Mouse (Mus musculus) kidney, postnatal 36 days (tissue): ENCODE data around the gene Pkdcc.
A peak's percentile ranks its signal among the peaks of the same experiment; 100 is the strongest.

ENCODE experiments used
- DNase-seq, 2 experiments: peaks; one replicate each; pipeline ENCODE4 v3.0.0; 2021 to 2022; ENCODE audit warnings: mixed read lengths in 2 of 2

The Pkdcc gene

DNA sequence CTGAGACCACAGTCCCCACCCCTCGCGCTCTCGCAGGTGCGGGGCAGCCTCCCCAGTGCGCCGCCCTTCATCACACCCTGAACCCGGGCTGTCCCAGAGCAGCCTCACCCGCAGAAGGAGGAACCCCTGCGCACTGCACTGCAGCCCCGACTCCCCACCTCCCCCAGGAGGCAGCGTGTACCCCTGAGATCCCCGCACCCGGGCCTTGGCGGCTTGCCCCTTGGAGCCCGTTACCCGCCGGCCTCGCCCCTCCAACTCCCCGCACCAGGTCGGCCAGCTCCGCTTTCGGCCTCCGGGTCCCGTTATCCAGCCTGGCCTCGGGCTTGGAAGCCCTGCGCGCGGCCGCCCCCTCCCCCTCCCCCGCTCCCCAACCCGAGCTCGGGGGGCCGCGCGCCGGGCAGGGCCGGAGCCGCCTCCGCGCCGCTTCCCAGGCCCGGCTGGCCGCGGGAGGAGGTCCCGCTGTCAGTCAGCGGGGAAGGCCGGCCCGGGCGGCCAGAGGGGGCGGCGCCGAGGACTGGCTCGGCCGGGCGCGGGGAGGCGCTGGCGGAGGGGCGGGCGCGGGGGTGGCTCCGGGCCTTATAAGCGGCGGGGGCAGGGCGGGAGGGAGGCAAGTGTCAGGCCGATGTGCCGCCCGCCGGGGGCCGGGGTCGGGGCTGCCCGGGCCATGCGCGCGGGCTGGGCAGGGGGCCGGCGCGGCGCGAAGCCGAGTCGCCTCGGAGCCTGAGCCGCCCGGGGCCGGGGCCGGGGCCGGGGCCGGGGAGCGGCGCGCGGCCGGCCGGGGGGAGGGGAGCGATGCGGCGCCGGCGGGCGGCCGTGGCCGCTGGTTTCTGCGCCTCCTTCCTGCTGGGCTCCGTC is at the start of gene Pkdcc:
Gene Pkdcc (plus strand): TSS at position 619 of the 855 bp plus-strand sequence.
- DNase-seq, result peak; percentile 90 to 95

DNA sequence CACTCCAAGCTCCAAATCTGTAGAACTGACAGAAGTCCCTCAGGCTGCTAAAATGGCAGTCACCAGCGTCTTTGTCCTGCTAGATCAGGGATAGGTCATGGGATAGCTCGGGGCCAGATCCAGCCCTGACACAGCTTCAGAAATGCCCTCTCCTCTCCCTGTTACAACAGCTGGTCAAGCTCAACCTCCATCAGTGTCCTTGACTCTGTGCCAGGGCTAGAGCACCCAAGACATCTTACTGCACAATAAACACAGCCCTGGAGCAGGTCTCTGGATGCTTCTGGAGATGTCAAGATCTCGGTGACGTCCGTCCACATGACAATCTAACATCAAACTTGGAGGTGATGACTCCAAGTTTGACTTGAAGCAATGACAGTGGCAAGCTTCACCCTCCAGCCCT is 48.9 kb upstream of the Pkdcc start:
- DNase-seq, result peak; percentile 25 to 29

DNA sequence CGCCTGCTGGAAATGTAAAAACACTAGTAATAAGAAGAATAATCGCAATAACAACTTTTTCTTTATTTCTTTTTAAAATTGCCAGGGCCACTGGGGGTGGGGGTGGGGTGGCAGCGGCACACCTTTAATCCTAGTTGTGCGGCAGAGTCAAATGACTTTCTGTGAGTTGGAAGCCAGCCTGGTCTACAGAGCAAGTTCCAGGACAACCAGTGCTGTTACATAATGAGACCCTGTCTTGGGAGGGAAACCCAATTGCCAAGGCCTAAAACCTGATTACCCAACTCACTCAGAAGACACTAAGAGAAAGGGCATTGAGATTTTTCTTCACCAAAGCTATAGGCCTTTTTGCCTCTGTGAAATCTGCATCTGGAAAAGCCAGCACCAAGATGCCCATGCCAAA is 38.9 kb upstream of the Pkdcc start:
- DNase-seq, result no peak

DNA sequence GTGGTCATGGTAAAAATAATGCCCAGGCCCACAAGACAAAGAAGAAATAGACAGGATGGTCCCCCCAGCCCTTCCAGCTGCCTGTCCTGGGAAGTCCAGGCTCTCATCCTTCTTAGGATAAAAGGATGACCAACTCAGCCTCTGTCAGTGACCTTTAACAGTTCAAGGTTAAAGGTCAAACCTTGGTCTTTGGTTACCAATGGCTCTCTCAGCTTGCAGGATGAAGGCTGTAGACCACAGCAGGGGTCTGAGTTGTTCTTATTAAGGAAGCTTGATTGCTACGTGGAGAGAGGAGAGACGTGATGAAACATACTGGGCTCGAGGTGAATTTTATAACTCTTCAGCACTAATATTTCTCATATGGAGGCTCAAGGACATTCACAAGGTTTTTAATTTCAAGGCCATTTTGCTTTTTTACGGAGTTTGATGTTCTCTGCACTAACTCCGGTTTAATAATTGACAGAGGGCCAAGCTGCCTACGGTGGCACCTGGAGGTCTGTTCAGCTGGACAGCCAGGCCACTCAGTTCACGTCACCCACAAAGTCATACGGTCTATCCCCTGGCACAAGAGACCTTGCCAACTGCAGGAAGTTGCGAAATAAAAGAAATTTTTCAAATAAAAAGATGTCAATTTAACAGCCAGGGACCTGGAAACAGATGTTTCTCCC is 36.5 kb upstream of the Pkdcc start:
- DNase-seq, result peak; percentile 46 to 75

DNA sequence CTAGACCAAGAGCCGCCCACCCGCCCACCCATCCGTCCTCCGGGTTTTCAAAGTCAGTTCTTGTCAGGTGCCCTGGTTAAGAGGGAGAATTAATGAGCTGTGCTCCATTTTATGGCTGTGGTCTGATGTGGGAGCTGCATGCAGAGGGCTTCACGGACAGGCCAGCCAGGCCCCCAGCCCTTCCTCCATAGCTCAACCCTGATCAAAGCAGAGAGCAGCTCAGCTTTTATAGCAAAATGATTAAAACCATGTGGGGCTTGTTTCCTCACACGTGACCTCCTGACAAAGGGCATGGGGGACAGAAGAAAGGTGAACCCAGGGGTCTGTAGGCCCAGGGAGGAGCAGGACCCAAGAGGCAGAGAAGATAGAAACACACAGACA is 36.0 kb upstream of the Pkdcc start:
- no peak for DNase-seq

- DNase-seq, result no peak
These were observed 35.5 kb upstream of the Pkdcc start for GRCm38 (mm10) chr17:83179569-83179968.

GRCm38 (mm10) chr17:83181086-83181485 is 34.0 kb upstream of the Pkdcc start:
- DNase-seq, result no peak

- no peak for DNase-seq
These were observed 33.5 kb upstream of the Pkdcc start for GRCm38 (mm10) chr17:83181592-83181991.

DNA sequence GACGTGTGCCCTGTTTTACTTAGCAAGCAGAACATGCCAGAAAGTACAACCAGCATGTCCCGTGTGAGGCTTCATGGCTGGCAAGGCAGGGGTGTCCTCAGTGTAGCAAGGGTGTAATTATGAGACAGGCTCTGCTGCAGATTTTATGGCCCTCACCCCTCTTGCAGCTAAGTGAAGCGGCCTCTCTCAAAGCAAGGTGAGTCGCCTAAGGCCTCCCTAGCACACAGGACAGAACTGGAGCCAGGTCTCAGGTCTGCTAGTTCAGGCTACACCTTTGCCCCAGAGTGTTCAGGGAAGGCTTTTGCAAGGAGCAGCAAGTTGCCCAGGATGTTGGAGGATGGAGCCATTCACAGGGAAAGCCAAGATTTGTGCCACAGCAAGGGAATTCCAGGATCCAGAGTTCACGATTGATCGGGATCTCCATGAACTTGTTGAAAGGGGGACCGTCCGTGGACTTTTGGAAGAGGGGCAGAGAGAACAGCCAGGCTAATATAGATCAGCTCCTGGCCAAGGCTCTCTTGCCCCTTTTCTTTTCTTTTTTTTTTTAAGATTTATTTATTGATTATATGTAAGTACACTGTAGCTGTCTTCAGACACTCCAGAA is 32.9 kb upstream of the Pkdcc start:
- DNase-seq, result no peak

GRCm38 (mm10) chr17:83182780-83183179 is 32.3 kb upstream of the Pkdcc start:
- DNase-seq, result no peak

DNA sequence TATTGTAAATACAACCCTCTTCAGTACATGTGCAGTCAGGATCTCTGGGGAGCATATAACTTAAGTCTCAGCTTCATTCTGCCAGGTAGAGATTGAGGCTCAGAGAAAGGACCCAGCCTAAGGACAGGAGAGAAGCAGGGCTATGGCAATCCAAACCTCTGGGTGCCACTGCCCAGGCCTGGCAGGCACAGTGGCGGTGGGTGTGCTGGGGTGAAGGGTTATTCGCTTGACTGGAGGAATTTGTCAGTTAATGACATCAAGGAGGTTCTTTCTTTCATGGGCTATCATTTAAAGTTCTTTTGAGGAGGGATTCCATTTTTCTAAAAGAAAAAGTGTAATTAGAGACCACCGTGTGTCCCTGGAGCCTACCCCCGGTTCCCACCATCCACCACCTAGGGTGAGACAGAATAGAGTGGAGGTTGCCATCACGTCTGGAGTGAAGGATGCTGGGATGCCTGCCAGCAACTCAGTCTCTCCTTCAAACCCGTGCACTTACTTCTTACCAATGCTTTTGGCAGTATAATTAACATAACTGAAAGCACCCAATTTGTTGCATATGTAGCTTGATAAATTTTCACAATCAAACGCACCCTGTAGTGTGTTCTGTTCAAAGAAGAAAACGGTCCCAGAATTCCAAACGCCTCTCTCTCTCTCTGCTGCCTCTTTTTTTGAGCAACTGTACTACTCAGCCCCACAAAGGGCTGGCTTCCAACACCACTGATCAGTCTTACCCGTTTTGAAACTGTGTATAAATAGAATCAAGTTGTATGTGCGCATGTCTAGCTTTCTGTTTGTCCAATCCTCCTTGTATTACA is 27.1 kb upstream of the Pkdcc start:
- no peak for DNase-seq

DNA sequence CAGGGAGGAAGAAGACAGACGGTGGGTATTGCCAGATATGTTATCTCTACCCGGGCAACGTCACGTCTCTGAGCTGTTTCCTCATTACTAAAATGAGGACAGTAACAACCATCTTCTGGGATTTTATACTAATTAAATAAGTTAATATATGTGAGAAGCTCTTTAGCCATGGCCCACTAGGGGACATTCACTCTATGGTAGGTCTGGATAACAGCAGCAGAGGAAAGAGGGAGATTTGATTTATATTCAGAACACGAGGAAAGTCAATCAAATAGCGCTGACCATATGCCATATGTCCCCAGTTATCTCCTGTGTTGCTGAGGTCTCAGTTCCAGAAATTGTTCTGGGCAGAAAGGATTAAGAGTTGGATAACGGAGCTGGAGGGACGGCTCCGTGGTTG is 24.3 kb upstream of the Pkdcc start:
- DNase-seq, result no peak

DNA sequence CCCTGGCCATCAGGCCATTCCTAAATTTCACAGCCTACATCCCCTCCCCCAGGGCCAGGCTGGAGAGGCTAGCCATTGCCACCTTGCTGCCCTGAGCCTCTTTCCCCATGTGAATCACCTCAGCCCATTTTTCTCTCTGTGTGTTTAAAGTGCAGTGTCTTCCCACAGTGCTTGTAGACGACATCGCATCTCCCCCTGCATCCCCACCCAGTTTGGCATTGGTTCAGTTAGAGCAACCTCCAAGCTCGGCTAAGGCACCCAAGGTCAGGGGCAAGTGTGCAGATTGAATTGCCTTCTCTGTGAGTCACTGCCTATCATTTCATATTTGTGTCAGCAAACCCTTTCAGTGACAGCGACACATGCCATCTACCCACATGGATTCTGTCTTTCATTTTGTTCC is 20.6 kb upstream of the Pkdcc start:
- no peak for DNase-seq

GRCm38 (mm10) chr17:83197361-83197923 is 17.6 kb upstream of the Pkdcc start:
- DNase-seq, result peak; percentile 53 to 58

GRCm38 (mm10) chr17:83200469-83200868 is 14.6 kb upstream of the Pkdcc start:
- DNase-seq, result no peak

- no peak for DNase-seq
These were observed 13.8 kb upstream of the Pkdcc start for GRCm38 (mm10) chr17:83201257-83201656.

DNA sequence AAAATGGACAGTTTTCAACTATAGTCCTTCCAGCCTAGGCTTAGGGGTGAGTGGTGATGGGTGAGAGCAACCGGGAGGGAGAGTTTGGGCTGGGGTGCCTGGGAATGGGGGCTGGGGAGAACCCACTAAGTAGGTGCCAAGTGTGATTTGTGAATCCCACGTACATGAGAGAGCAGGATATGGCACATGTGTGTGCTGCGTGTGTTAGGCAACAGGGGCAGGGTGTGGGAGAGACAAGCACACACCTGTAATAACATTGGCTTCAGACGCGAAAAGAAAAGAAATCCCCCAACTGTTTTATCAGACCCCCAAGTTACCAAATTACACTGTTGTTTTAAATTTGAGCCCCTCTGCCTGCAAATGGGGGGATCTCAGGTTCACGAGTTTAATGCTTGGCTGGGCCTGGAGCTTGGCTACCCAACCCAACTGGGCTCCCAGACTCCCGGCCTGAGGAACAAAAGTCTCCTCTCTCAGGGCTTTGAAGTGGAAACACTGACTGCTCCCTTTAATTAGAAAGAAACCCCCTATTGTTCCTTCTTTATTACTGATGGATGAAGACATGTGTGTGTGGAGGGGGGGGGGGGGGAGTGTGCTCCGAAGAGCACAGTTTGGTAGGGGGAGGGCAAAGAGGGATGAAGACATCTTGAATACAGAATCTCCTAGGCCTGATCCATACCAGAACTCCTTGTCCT is 11.3 kb upstream of the Pkdcc start:
- DNase-seq, result no peak

GRCm38 (mm10) chr17:83207296-83207695 is 7.8 kb upstream of the Pkdcc start:
- no peak for DNase-seq

DNA sequence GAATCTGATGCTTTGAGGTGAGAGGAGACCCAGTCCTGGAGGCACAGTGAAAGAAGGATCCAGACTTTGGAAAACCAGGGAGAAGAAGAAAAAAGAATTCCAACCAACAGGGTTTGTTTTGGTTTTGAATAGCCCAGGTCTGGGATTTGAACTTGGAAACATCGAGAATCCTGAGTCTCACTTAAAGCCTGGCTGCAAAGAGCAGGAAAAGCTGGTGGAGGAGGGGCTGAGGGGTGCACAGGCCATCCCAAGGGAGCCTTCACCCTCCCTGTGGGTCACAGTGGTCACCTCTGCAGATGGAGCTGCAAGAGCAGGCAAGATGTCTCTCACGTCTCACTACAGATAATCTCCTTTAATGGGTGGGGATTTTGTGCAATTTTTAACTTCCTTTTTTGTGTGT is 6.6 kb upstream of the Pkdcc start:
- DNase-seq, result no peak

DNA sequence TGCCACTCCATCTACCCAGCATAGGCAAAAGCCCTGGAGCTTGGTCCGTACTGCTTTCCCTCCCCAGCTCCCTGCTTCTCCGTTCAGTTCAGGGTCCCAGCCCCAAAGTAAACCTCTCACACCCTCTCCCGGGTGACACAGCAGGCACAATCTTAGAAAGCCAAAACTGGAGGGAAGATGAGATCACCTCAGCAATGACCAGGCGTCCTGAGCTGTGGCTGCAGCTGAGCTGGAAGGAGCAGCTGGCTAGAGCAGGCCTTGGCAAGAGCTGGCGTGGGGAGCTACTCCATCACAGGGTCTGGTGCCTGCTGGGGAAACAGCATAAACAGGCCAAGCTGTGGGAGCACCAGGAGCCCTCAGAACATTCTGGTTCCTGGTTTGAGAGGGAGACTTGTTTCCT is 4.6 kb upstream of the Pkdcc start:
- no peak for DNase-seq

- no peak for DNase-seq
These were observed 3.9 kb upstream of the Pkdcc start for GRCm38 (mm10) chr17:83211196-83211595.

GRCm38 (mm10) chr17:83212422-83212821 is 2.7 kb upstream of the Pkdcc start:
- DNase-seq, result no peak
